Mouse (Mus musculus) cerebellum, adult 9-11 months (tissue): ENCODE measurements at regions not wholly inside any gene's neighbourhood (a gene's known extent, or its start where the extent isn't known, plus 50 kb on each side); places are given as distances from the start of the nearest gene placed in this dataset.

Experiments used
- DNase-seq: peaks from one replicate; pipeline ENCODE4 v3.0.0; 2022

- DNase-seq, result no peak
These were observed 53.3 kb upstream of the Tram2 start for GRCm38 (mm10) chr1:21132340-21132739.

- DNase-seq, result no peak
These were observed 67.9 kb upstream of the Tram2 start for GRCm38 (mm10) chr1:21146961-21147360.

- DNase-seq, result peak; percentile 45
These were observed 56.6 kb upstream of the Tmem14a start for GRCm38 (mm10) chr1:21161742-21162141.

GRCm38 (mm10) chr1:21166287-21166733 is 52.1 kb upstream of the Tmem14a start:
- DNase-seq, result peak; percentile 73

DNA sequence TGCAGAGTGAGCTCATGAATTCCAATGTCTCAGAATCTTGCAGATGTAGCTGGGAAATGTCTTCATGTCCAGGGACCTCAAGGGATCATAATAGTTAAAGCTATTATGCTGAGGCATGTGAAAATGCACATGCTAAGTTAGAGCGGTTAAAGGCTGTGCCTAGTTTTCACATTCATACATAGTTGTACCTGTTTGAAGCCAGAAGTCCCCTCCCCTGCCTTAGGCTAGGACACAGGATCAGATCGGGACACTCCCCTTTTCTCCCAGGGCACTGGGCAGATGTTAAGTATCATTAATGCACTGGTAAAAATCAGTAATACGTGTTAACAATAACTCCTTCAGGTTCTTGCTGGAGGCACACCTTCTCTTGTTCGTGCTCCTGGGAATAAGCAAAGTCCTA is 51.6 kb upstream of the Tmem14a start:
- no peak for DNase-seq
